Mouse (Mus musculus) hindlimb bud, embryonic 11.5 days (tissue): ENCODE measurements around the gene Lrp8.
A peak's percentile ranks its signal among the peaks of the same experiment; 100 is the strongest.

Experiments
- DNase-seq: peaks from one replicate; pipeline ENCODE4 v3.0.0-alpha.2; 2012; ENCODE audit warnings: low read depth, low spot score; ENCODE audit errors: extremely low spot score

The Lrp8 gene

GRCm38 (mm10) chr4:107843687-107844086 lies 41.6 kb downstream of the Lrp8 start:
- no peak for DNase-seq

GRCm38 (mm10) chr4:107844971-107845370 lies 42.9 kb downstream of the Lrp8 start:
- DNase-seq: peak; percentile 12

- no peak for DNase-seq
Observed at GRCm38 (mm10) chr4:107846795-107847194, 44.7 kb downstream of the Lrp8 start.

DNA sequence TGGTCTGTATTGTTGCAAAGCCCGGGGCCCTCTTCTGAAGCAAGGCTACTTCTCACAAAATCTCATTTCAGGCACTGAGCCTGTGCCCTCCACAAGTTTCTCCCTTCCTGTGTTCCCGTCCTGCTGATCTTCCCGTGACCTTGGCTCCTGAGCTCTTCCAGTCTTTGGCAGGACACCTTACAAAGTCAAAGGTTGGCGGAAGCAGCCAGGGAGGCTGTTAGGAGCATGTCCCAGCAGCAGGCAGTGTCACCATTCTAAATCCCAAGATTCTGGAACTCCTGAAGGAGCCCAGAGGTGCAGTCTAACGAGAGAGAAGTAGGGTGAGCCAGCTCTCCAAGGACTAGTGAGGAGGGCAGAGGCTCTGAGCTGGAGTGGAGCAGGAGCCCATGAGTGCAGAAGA lies 46.5 kb downstream of the Lrp8 start:
- no peak for DNase-seq

DNA sequence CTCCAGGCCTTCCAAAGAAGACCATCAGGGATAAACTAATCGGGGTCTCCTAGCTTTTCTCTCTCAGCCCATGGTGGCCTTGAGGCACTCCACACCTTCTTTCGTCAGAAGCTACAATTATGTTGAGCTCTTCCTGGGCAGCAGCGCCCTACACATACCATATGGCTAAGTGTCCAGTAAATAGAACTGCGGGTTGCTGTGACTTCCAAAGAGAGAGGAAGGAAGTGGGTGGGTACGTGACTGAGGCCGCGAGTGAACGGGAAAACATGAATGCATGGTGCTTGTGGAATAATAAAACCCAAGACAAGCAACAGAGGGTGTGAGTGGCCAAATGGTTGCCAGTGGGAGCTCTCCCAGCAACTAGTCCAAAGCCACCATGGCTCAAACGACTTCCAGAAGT lies 47.6 kb downstream of the Lrp8 start:
- no peak for DNase-seq

DNA sequence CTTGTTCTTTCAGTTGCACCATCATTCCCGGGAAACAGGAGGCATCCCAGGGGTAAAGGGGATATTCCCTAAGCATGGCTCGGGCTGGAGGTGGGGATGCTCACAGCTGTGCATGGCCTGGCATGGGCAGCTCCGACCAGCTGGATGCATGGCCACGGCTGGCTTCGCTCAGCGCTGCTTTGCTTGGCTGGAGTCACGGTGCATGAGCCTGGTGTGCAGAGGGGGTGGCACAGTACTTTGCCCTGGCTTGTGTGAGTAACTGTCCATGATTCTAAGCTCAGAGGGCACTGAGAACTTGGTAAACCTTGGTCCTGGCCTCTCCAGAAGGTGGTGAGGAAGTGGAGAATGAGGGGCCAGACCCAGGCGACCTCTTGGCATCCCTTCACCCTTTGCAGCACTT lies 48.0 kb downstream of the Lrp8 start:
- no peak for DNase-seq

DNA sequence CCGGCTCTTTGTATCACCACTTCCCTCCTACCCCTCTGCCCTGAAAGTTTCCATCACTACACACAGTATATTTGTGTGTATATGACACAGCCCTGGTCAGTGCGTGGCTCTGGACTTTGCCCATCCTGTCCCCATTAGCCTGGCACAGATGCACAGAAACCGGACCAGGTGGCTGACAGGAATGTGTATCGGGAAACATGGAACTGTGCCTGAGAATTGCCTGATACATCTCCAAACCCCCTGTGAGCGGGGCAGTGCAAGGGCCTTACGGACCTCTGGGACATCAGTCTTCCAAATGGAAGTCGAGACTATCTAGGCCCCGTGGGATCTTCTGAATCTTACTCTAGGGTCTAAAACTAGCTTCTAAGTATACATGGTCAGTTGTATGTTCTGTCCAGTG lies 51.3 kb downstream of the Lrp8 start:
- DNase-seq: no peak

DNA sequence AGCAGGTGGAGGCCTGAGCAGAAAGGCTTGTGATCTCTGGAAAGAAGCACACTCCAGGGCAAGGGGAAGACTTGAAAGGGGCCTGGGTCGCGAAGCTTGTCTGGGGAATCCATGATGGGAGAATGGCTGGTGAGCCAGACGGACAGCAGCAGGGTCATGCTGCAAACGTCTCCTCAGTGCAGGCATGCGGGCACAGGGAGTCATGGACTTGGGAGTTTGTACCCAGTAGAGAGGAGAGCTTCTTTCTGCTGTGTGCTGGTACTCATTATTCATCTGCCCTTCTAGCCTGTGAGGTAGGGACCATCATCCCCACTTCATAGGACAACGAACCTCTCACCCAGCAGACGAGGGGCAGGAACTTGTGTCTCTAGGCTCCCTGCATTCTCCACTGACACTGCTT lies 51.8 kb downstream of the Lrp8 start:
- DNase-seq: no peak

DNA sequence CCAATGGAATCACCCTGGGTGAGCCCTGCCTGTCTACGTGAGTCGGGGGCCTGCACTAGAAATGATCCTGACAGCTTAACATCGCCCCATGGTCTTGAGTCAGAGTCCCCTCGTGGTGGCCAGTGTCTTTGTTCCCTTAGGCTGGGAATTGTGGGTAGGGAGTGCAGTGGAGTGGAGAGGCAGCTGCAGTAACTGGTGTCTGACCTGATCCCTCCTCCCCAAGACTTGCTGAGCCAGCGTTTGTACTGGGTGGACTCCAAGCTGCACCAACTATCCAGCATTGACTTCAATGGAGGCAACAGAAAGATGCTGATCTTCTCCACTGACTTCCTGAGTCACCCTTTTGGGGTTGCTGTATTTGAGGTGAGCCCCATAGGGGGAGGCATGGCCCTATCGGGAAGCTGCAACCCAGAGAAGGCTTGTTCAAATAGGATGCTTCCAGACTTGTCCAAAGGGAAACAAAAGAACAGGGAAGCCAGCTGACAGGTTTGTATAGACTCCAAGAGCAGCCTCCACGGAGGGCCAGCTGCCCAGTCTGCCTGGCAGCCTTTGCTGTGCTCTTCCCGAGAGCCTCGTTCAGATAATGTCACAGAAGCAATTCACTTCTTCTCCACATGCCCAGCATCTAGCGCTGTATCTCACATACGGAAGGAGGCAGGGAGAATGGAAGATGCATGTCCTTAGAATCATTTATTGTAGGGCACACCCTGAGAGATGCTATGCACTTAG lies 55.1 kb downstream of the Lrp8 start:
- DNase-seq: no peak

DNA sequence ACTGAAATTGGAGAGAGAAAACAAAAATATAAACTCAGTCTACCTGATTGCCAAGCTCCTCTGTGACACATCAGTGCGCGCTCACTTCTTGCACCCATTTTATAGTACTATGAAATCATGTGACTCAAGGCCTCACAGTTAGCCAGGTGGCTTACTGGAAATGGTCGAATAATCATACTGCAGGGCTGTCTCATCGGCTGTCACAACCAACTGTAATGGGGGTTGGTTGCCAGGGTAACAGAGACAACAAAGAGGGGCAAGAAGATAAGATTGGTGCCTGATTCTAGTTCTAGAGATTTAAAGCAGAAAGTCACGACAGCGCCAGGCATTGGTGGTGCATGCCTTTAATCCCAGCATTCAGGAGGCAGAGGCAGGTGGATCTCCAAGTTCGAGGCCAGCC lies 56.9 kb downstream of the Lrp8 start:
- DNase-seq: no peak

GRCm38 (mm10) chr4:107864866-107865265 lies 62.8 kb downstream of the Lrp8 start:
- no peak for DNase-seq

DNA sequence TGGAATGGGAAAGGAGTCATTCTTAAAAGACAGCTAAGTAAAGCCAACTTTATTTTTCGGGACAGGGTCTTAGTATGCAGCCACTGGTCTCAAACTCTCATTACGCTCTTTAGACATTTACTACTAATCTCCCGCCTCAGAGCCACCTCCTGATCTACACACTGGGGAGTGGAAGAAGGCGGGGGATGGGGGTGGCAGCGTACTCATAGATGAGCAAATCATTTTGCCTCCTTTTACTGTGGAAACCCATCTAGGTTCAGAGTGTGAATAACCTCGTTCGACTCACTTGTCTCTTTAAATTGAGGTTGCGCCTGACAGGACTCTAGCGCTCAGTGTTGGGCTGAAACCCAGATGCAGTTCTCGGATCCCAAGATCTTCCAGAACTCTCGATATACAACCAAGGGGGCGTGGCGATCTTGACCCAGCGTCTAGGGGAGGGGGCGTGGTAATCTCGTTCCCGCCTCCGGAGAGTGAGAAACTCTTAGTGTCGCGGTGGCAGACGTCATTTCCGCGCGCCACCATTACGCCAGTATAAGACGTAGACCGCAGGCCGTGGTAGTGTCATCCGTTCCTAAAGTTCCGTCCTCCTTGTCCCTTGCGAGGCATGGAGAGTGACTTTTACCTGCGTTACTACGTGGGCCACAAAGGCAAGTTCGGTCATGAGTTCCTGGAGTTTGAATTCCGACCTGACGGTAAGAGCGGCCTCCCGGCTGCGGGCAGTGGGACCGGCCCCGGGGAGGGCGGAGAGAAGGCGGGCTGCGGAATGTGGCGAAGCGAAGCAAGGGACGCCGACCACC lies 77.4 kb downstream of the Lrp8 start, which contains the start of gene Magoh:
TSS of gene Magoh (plus strand) at position 502 of the 797 bp plus-strand sequence.
- DNase-seq: peak; percentile 84

GRCm38 (mm10) chr4:107881631-107882030 lies 79.6 kb downstream of the Lrp8 start:
- no peak for DNase-seq

DNA sequence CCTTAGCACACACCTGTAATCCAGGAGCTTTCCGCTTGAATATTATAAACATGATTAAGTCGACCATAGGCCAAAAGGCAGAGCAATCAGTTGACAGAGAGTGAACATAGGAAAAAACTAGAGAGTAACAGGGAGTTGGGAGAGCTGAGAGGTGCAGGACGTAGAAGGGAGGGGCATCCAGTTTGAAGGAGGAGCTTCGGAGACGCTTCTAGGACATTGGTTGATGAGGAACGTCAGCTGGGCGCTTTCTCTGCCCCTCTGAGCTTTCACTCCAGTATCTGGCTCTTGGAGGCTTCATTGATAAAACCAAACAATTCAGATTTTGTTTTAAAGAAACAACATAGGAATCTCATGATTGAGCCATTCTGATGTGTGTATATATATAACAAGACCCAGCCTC lies 84.3 kb downstream of the Lrp8 start:
- DNase-seq: no peak

DNA sequence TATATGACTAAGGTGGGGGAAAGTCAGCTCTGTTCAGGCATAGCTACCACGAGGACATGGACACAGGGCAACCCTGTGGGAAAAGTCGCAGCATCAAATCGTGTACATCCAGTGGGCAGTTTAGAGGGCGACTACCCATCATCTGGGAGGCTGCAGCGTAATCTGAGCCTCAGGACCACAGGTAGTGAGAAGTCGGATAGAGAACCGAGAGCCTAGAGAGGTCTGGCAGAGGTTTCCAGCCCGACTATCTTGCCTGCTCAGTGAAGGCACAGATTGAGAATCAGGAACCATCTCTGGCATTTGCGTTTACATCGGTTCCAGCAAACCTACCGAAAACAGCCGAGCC lies 87.3 kb downstream of the Lrp8 start:
- DNase-seq: no peak

DNA sequence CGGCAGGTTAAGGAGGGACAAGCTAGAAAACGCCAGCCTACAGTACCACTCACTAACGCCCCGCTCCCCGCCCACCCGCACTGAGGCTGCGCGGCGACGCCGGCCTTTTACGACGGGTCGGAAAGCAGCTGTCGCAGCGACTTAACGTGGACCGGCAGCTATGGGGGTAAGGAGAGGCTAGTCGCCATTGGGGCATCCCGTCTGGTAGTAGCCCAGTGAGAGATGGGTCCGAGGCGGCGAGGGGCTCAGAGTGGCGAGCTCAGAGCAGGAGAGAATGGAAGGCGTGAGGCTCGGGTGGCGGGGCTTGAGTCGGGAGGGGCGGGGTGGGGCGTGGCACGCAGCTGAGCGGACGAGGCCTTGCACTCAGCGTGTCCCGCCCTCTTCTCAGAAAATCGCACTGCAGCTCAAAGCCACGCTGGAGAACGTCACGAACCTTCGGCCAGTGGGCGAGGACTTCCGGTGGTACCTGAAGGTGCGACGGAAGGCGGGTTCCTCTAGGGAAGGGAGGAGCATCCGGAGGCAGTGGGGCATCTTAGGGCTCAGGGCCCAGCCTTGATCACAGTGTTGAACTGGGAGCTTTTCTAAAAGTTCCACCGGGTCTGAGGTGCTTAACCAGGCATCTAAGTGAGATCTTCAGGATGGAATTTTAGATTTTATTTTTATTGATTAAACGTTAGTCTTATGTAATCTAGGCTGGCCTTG lies 87.8 kb downstream of the Lrp8 start, which contains the start of gene 0610037L13Rik:
TSS of gene 0610037L13Rik (plus strand) at position 83 of the 702 bp plus-strand sequence.
- peak; percentile 80 for DNase-seq

DNA sequence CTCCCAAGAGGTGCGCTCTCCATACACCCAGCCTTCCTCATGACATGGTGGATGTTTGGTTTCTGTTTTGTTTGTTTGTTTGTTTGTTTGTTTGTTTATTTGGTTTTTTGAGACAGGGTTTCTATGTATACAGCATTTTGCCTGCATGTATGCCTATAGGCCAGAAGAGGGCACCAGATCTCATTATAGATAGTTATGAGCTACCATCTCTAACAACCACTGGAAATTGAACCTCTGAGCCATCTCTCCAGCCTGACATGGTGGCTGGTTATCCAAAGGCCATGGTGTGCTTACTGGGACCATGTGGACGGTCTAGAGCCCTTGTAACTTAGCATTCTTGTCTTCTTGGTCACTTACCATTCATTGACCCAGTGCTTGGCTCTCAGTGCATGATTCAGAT lies 90.6 kb downstream of the Lrp8 start:
- no peak for DNase-seq

DNA sequence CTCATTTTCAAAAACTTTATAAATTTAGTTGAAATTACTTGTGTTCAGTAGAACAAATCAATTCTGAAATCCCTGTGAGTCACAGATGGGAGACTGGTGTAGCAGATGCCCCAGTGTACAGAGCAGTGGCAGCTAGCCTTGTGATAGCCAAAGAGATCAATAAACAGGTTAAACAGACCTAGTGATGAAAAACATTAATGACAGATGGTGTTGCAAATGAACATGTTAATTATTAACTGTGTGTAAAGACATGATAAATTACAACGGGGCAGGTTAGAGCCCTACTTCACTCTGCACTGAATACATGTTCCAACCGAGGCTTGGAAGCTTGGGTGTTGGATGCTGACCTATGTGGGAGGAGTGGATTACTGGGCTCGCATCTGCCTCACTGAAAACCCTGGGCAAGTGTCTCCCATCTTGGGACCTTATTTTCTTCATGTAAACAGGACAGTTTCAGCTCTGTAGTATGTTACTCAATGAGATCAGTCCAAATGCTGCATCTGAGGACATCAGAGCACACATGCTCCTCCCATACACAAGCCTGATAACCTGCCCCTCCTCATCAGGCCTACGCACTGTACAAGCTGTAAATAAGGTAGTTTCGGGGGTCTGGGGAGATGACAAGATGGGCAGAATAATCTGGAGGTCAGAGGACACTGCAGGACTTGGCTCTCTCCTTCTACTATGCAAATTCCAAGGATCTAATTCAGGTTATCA lies 97.3 kb downstream of the Lrp8 start:
- no peak for DNase-seq

- no peak for DNase-seq
Observed at GRCm38 (mm10) chr4:107900206-107900605, 98.1 kb downstream of the Lrp8 start.

GRCm38 (mm10) chr4:107904252-107904651 lies 102.2 kb downstream of the Lrp8 start:
- no peak for DNase-seq

DNA sequence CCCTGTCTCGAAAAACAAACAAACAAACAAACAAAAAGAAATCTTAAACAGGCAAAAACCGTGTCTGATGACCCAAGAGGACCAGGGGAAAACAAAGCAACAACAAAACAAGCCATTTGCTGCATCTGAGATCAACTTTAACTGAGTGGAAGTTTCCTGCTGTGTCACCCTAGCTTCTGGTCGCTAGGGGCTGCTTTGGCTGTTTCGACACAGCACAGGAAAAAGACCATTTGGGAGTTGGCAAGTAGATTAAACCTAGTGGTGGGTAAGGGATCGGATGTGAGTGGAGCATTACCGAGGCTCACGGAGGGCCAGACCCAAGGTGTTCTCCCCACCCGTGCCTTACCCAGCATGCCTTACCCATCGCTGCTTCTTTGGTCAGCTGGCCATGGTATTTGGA lies 104.5 kb downstream of the Lrp8 start:
- no peak for DNase-seq
